In genomic region chr9:99109585-99109984, GRCm38 (mm10) we compare ENCODE assay signal across 17 mouse cellular contexts. TPM values are rescaled to one million over a fixed set of nuclear protein-coding genes. Genes with fewer than 3 reads are reported as not detected.
A peak's percentile ranks its signal among the peaks of the same experiment; 100 is the strongest.
DNase-seq lines count a peak whose midpoint lies in the region; ATAC-seq and TF ChIP-seq lines count a peak whose summit lies in the region.
"Had no signal": no experiment of that assay in that cellular context is flagged by ENCODE, and none has a peak within 500 bp of the region (broad histone marks: within the 10 kb centered on the region; RNA-seq: fewer than 3 reads in every experiment).

No protein-coding gene starts in this region.

- DNase-seq in liver, adult 2 months (ENCODE audit: extremely low read depth, low read depth, low spot score) = peak; percentile 31
- no peak for DNase-seq in liver
- DNase-seq in MEL-GATA-1-ER (ENCODE audit: extremely low read depth, low read depth) = peak; percentile 78
- DNase-seq in liver, embryonic 11.5 days (ENCODE audit: low spot score) = no peak
- no peak for DNase-seq in right cerebral cortex, postnatal 4 days
- DNase-seq: cerebellum, adult 18-20 months; gastrocnemius, postnatal 36 days; kidney, postnatal 10 days had no signal

- no peak for TF ChIP-seq POLR2A in liver, adult 2 months (IDR thresholded peaks at IDR 0.05; ENCODE audit: extremely low read depth, insufficient read depth, low read length)

- H3K4me2 ChIP-seq in liver, embryonic 11.5 days = peak overlapping the region; percentile 17
- H3K4me2 ChIP-seq in kidney, embryonic 14.5 days (replicated peaks; ENCODE audit: low read depth, low read length) = no peak overlapping the region
- H3K4me2 ChIP-seq: heart, embryonic 13.5 days; hindbrain, embryonic 12.5 days; lung, embryonic 15.5 days; midbrain, embryonic 13.5 days had no signal

- peaks cover 6% of the 10 kb centered on the region; the same call in 1 of the 2 replicates for H3K79me2 ChIP-seq in liver, adult 2 months (ENCODE audit: control insufficient read depth, insufficient read depth, low read length)

- H3K4me1 ChIP-seq in liver, adult 2 months (ENCODE audit: control insufficient read depth, insufficient read depth, low read length) = no peaks in the 10 kb centered on the region
- peaks cover 8% of the 10 kb centered on the region; the same call in 1 of the 2 replicates for H3K4me1 ChIP-seq in liver, embryonic 11.5 days (replicated peaks; ENCODE audit: control insufficient read depth, insufficient read depth, low read length)
- H3K4me1 ChIP-seq in kidney, embryonic 14.5 days (ENCODE audit: control insufficient read depth, insufficient read depth, low read length) = no peaks in the 10 kb centered on the region
- H3K4me1 ChIP-seq: lung, embryonic 15.5 days had no signal

- H3K9me3 ChIP-seq in liver, embryonic 11.5 days (ENCODE audit: control insufficient read depth, low read length) = no peaks in the 10 kb centered on the region
- no peaks in the 10 kb centered on the region for H3K9me3 ChIP-seq in kidney, embryonic 14.5 days (ENCODE audit: control insufficient read depth, low read length)
- H3K9me3 ChIP-seq: heart, embryonic 13.5 days; lung, embryonic 15.5 days had no signal

- no peak overlapping the region for H3K4me3 ChIP-seq in liver, adult 2 months (ENCODE audit: insufficient read depth, low read depth, low read length)
- H3K4me3 ChIP-seq in liver, embryonic 11.5 days (ENCODE audit: low read depth, low read length) = no peak overlapping the region
- no peak overlapping the region for H3K4me3 ChIP-seq in kidney, embryonic 14.5 days (ENCODE audit: low read length)
- H3K4me3 ChIP-seq: forebrain, embryonic 10.5 days; heart, embryonic 13.5 days; hindbrain, embryonic 12.5 days; lung, embryonic 15.5 days; midbrain, embryonic 13.5 days had no signal

- H3K36me3 ChIP-seq in liver, adult 2 months (ENCODE audit: control insufficient read depth, insufficient read depth, low read length) = no peaks in the 10 kb centered on the region
- H3K36me3 ChIP-seq in liver, embryonic 11.5 days (ENCODE audit: control insufficient read depth, insufficient read depth, low read length) = peaks cover 5% of the 10 kb centered on the region; the same call in 1 of the 2 replicates
- H3K36me3 ChIP-seq in kidney, embryonic 14.5 days (ENCODE audit: control insufficient read depth, insufficient read depth, low read length) = no peaks in the 10 kb centered on the region
- H3K36me3 ChIP-seq: lung, embryonic 15.5 days had no signal

- TF ChIP-seq CTCF in liver, adult 2 months (IDR thresholded peaks at IDR 0.05; ENCODE audit: low read depth, low read length) = no peak

- ATAC-seq in liver, embryonic 11.5 days (replicated peaks; ENCODE audit: low FRiP score) = no peak
- ATAC-seq in monocyte, adult 5-6 weeks (replicated peaks; ENCODE audit: insufficient number of reproducible peaks, low FRiP score, low TSS enrichment, poor library complexity, severe bottlenecking) = peak; percentile 91
- ATAC-seq in kidney, embryonic 14.5 days (ENCODE audit: low FRiP score, low TSS enrichment) = no peak
- ATAC-seq: midbrain, embryonic 13.5 days; Patski had no signal

- H3K27me3 ChIP-seq in liver, adult 2 months (ENCODE audit: control insufficient read depth, insufficient read depth, low read length) = no peaks in the 10 kb centered on the region
- no peaks in the 10 kb centered on the region for H3K27me3 ChIP-seq in liver, embryonic 11.5 days (replicated peaks; ENCODE audit: control insufficient read depth, insufficient read depth, low read length)
- H3K27me3 ChIP-seq in kidney, embryonic 14.5 days (ENCODE audit: control insufficient read depth, insufficient read depth, low read length) = no peaks in the 10 kb centered on the region
- H3K27me3 ChIP-seq: CH12.LX; heart, embryonic 13.5 days; hindbrain, embryonic 12.5 days; lung, embryonic 15.5 days; midbrain, embryonic 13.5 days; Patski had no signal

- 90% methylated on average over 3 of the region's 3 CpGs for WGBS in liver, adult 2 months
- 54% methylated on average over 3 of the region's 3 CpGs for WGBS in liver, embryonic 11.5 days
- 79% methylated on average over 3 of the region's 3 CpGs for WGBS in kidney, embryonic 14.5 days

- H3K9ac ChIP-seq in liver, adult 2 months (ENCODE audit: low read depth, low read length) = no peak overlapping the region
- no peak overlapping the region for H3K9ac ChIP-seq in liver, embryonic 11.5 days (ENCODE audit: low read depth, low read length)
- no peak overlapping the region for H3K9ac ChIP-seq in kidney, embryonic 14.5 days (ENCODE audit: low read depth, low read length)
- H3K9ac ChIP-seq: heart, embryonic 13.5 days; hindbrain, embryonic 12.5 days; lung, embryonic 15.5 days; midbrain, embryonic 13.5 days had no signal

- H3K27ac ChIP-seq in liver, adult 2 months (replicated peaks; ENCODE audit: insufficient read depth, low read depth, low read length) = no peak overlapping the region
- no peak overlapping the region for H3K27ac ChIP-seq in liver, embryonic 11.5 days (ENCODE audit: low read depth, low read length)
- no peak overlapping the region for H3K27ac ChIP-seq in kidney, embryonic 14.5 days (ENCODE audit: low read depth, low read length)
- H3K27ac ChIP-seq: forebrain, embryonic 10.5 days; heart, embryonic 13.5 days; hindbrain, embryonic 12.5 days; lung, embryonic 15.5 days; midbrain, embryonic 13.5 days had no signal

RNA-seq across cellular contexts. Expression of gene Pik3cb, which starts 30.8 kb away (rescaled TPM):
- total RNA-seq in liver, adult 2 months (2014; rRNA removed) = 4.2 and 4.6 TPM in 2 replicates
- 2.3 and 2.5 TPM in 2 replicates for polyA plus RNA-seq in liver, adult 2 months (2012; rRNA removed)
- polyA plus RNA-seq in liver, embryonic 11.5 days (2014; fragmentation: Nextera tagmentation; extraction: Ambion mirVana) = 2.9 and 3.5 TPM in 2 replicates
- 6.0 to 12.7 TPM (median 6.8 TPM) in 3 replicates for total RNA-seq in monocyte, adult 5-6 weeks (2017)
- 1.0 and 1.1 TPM in 2 replicates for polyA plus RNA-seq in kidney, embryonic 14.5 days (2014; fragmentation: Nextera tagmentation; extraction: Ambion mirVana)

Comparison
In these comparisons a context has a peak if more than half of its experiments do, and no peak if none do; other contexts are left out.
1. DNase-seq: peak in liver, adult 2 months (single experiment) and MEL-GATA-1-ER (single experiment); none in liver (single experiment), liver, embryonic 11.5 days (single experiment) and right cerebral cortex, postnatal 4 days (single experiment).